Mouse (Mus musculus) spleen, postnatal 10 days (tissue): Measurements from ENCODE around the gene Gm10722.
"Not testable (repeated sequence)": the region's sequence is repeated elsewhere in the genome, so short reads cannot be mapped to it uniquely, and the experiment has no call there.

ENCODE experiments used
- DNase-seq, 2 experiments: peaks; one replicate each; pipeline ENCODE4 v3.0.0; 2021 to 2022; ENCODE audit warnings: low spot score in 2 of 2

Gene Gm10722

DNA sequence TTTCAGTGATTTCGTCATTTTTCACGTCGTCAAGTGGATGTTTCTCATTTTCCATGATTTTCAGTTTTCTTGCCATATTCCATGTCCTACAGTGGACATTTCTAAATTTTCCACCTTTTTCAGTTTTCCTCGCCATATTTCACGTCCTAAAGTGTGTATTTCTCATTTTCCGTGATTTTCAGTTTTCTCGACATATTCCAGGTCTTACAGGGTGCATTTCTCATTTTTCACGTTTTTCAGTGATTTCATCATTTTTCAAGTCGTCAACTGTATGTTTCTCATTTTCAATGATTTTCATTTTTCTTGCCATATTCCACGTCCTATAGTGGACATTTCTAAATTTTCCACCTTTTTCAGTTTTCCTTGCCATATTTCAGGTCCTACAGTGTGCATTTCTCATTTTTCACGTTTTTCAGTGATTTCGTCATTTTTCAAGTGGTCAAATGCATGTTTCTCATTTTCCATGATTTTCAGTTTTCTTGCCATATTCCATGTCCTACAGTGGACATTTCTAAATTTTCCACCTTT is at the start of gene Gm10722:
Gm10722 (plus strand) TSS at position 478 of the 528 bp plus-strand sequence.
- DNase-seq: peak; percentile 20 to 39

DNA sequence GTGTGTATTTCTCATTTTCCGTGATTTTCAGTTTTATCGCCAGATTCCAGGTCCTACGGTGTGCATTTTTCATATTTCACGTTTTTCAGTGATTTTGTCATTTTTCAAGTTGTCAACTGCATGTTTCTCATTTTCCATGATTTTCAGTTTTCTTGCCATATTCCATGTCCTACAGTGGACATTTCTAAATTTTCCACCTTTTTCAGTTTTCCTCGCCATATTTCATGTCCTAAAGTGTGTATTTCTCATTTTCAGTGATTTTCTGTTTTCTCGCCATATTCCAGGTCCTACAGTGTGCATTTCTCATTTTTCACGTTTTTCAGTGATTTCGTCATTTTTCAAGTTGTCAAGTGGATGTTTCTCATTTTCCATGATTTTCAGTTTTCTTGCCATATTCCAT is 284 bp downstream of the Gm10722 start:
- DNase-seq: peak; percentile 42 to 54

GRCm38 (mm10) chr9:3001948-3002659 is 1.4 kb downstream of the Gm10722 start:
- peak; percentile 100 for DNase-seq

GRCm38 (mm10) chr9:3002794-3003396 is 2.2 kb downstream of the Gm10722 start, which contains the start of gene Gm11168:
Gene Gm11168, plus strand, starts transcription at chr9:3003346.
- DNase-seq: peak; percentile 4 to 49

DNA sequence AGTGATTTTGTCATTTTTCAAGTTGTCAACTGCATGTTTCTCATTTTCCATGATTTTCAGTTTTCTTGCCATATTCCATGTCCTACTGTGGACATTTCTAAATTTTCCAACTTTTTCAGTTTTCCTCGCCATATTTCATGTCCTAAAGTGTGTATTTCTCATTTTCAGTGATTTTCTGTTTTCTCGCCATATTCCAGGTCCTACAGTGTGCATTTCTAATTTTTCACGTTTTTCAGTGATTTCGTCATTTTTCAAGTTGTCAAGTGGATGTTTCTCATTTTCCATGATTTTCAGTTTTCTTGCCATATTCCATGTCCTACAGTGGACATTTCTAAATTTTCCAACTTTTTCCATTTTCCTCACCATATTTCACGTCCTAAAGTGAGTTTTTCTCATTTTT is 5.5 kb downstream of the Gm10722 start:
- not testable (repeated sequence) for DNase-seq

GRCm38 (mm10) chr9:3006636-3007035 is 5.9 kb downstream of the Gm10722 start:
- DNase-seq: peak; percentile 55 to 100

DNA sequence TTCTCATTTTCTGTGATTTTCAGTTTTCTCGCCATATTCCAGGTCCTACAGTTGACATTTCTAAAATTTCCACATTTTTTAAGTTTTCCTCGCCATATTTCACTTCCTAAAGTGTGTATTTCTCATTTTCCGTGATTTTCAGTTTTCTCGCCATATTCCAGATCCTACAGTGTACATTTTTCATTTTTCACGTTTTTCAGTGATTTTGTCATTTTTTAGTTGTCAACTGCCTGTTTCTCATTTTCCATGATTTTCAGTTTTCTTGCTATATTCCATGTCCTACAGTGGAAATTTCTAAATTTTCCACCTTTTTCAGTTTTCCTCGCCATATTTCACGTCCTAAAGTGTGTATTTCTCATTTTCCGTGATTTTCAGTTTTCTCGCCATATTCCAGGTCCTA is 6.5 kb downstream of the Gm10722 start:
- peak in 1 of 2 experiments; percentile 18 for DNase-seq

DNA sequence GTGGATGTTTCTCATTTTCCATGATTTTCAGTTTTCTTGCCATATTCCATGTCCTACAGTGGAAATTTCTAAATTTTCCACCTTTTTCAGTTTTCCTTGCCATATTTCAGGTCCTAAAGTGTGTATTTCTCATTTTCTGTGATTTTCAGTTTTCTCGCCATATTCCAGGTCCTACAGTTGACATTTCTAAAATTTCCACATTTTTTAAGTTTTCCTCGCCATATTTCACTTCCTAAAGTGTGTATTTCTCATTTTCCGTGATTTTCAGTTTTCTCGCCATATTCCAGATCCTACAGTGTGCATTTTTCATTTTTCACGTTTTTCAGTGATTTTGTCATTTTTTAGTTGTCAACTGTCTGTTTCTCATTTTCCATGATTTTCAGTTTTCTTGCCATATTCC is 8.6 kb downstream of the Gm10722 start:
- DNase-seq: not testable (repeated sequence)

- not testable (repeated sequence) for DNase-seq
These were observed 11.4 kb downstream of the Gm10722 start for GRCm38 (mm10) chr9:3012054-3012621.

GRCm38 (mm10) chr9:3012733-3013279 is 12.1 kb downstream of the Gm10722 start, which contains the start of gene Gm10721:
Gene Gm10721, plus strand, starts transcription at chr9:3013140.
- not testable (repeated sequence) for DNase-seq

DNA sequence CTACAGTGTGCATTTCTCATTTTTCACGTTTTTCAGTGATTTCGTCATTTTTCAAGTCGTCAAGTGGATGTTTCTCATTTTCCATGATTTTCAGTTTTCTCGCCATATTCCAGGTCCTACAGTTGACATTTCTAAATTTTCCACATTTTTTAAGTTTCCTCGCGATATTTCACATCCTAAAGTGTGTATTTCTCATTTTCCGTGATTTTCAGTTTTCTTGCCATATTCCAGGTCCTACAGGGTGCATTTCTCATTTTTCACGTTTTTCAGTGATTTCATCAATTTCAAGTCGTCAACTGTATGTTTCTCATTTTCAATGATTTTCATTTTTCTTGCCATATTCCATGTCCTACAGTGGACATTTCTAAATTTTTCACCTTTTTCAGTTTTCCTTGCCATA is 14.6 kb downstream of the Gm10722 start, which contains the start of gene Gm10720:
Gm10720 (plus strand) TSS at position 301 of the 400 bp plus-strand sequence.
- not testable (repeated sequence) for DNase-seq

- peak; percentile 5 to 23 for DNase-seq
These were observed 15.2 kb downstream of the Gm10722 start for GRCm38 (mm10) chr9:3015896-3016295.

- not testable (repeated sequence) for DNase-seq
These were observed 16.4 kb downstream of the Gm10722 start, which contains the start of gene Gm10719 for GRCm38 (mm10) chr9:3017108-3017507. Gene Gm10719, plus strand, starts transcription at chr9:3017408.

GRCm38 (mm10) chr9:3018944-3019343 is 18.2 kb downstream of the Gm10722 start:
- DNase-seq: peak; percentile 97 to 100

- DNase-seq: peak; percentile 80 to 83
These were observed 19.4 kb downstream of the Gm10722 start for GRCm38 (mm10) chr9:3019835-3020727.

- DNase-seq: peak; percentile 58 to 82
These were observed 21.7 kb downstream of the Gm10722 start for GRCm38 (mm10) chr9:3022316-3023008.

GRCm38 (mm10) chr9:3023312-3023984 is 22.7 kb downstream of the Gm10722 start, which contains the start of gene Gm10718:
Gene Gm10718, plus strand, starts transcription at chr9:3023547.
- DNase-seq: peak; percentile 36 to 46

DNA sequence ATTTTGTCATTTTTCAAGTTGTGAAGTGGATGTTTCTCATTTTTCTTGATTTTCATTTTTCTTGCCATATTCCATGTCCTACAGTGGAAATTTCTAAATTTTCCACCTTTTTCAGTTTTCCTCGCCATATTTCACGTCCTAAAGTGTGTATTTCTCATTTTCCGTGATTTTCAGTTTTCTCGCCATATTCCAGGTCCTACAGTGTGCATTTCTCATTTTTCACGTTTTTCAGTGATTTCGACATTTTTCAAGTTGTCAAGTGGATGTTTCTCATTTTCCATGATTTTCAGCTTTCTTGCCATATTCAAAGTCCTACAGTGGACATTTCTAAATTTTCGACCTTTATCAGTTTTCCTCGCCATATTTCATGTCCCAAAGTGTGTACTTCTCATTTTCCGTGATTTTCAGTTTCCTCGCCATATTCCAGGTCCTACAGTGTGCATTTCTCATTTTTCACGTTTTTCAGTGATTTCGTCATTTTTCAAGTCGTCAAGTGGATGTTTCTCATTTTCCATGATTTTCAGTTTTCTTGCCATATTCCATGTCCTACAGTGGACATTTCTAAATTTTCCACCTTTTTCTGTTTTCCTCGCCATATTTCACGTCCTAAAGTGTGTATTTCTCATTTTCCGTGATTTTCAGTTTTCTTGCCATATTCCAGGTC is 23.4 kb downstream of the Gm10722 start:
- DNase-seq: peak; percentile 67 to 95

GRCm38 (mm10) chr9:3024912-3025467 is 24.3 kb downstream of the Gm10722 start, which contains the start of gene Gm10717:
Gene Gm10717, plus strand, starts transcription at chr9:3025417.
- peak; percentile 61 to 71 for DNase-seq
